Mouse (Mus musculus): ENCODE measurements around the gene Nkpd1. TPM values are rescaled to one million over a fixed set of nuclear protein-coding genes. Genes with fewer than 3 reads are reported as not detected.
A peak's percentile ranks its signal among the peaks of the same experiment; 100 is the strongest.
"Not testable (repeated sequence)": the region's sequence is repeated elsewhere in the genome, so short reads cannot be mapped to it uniquely, and the experiment has no call there.

Nkpd1 gene
- polyA plus RNA-seq, 1 experiment from 2014 or later: 0.75 TPM

GRCm38 (mm10) chr7:19508150-19508923 is 9.3 kb upstream of the Nkpd1 start, which contains the start of the genes Bloc1s3 and Trappc6a:
TSS of gene Bloc1s3 (minus strand) at chr7:19508367.
TSS of gene Trappc6a (plus strand) at chr7:19508395.
- Histone ChIP-seq H3K27ac (replicated peaks) (peak within 1 kb of the TSS; percentile 67), H3K4me3 (peak within 1 kb of the TSS; percentile 61), H3K9me3 (no peaks in the 10 kb centered on the region), H3K27me3 (no peaks in the 10 kb centered on the region), H3K4me1 (peaks cover 23% of the 10 kb centered on the region), H3K4me2 (replicated peaks) (peak within 1 kb of the TSS; percentile 80), H3K36me3 (no peaks in the 10 kb centered on the region), H3K9ac (replicated peaks) (peak within 1 kb of the TSS; percentile 70)
- peak; percentile 95 for ATAC-seq (replicated peaks)
- under 1% methylated on average over 56 of the region's 56 CpGs for WGBS

GRCm38 (mm10) chr7:19508924-19509568 is 8.6 kb upstream of the Nkpd1 start:
- H3K27ac ChIP-seq (replicated peaks): peak overlapping the region; percentile 67
- H3K9me3 ChIP-seq: no peaks in the 10 kb centered on the region
- WGBS: 12% methylated on average over 15 of the region's 15 CpGs
- H3K4me1 ChIP-seq: peaks cover 23% of the 10 kb centered on the region
- peak; percentile 34 for ATAC-seq (replicated peaks)
- H3K9ac ChIP-seq (replicated peaks): peak overlapping the region; percentile 70
- H3K36me3 ChIP-seq: no peaks in the 10 kb centered on the region
- H3K27me3 ChIP-seq: no peaks in the 10 kb centered on the region
- peak overlapping the region; percentile 61 for H3K4me3 ChIP-seq
- H3K4me2 ChIP-seq (replicated peaks): peak overlapping the region; percentile 60

- Histone ChIP-seq H3K4me2 (replicated peaks) (peak overlapping the region; percentile 60), H3K4me1 (peaks cover 23% of the 10 kb centered on the region), H3K36me3 (no peaks in the 10 kb centered on the region), H3K27me3 (no peaks in the 10 kb centered on the region), H3K4me3 (peak overlapping the region; percentile 61), H3K9ac (replicated peaks) (no peak overlapping the region), H3K9me3 (no peaks in the 10 kb centered on the region), H3K27ac (replicated peaks) (no peak overlapping the region)
- no peak for ATAC-seq (replicated peaks)
- WGBS: 95% methylated on average over 7 of the region's 7 CpGs
Observed at GRCm38 (mm10) chr7:19509786-19510185, 7.9 kb upstream of the Nkpd1 start.

GRCm38 (mm10) chr7:19511934-19512333 is 5.7 kb upstream of the Nkpd1 start:
- not testable (repeated sequence) for H3K9me3 ChIP-seq; H3K4me2 ChIP-seq (replicated peaks); ATAC-seq (replicated peaks); H3K36me3 ChIP-seq; H3K4me3 ChIP-seq; H3K9ac ChIP-seq (replicated peaks); H3K27ac ChIP-seq (replicated peaks); H3K27me3 ChIP-seq
- peaks cover 19% of the 10 kb centered on the region for H3K4me1 ChIP-seq
- WGBS: 87% methylated on average over 7 of the region's 7 CpGs

- peaks cover 3% of the 10 kb centered on the region; the same call in 1 of the 2 replicates for H3K27me3 ChIP-seq
- no peaks in the 10 kb centered on the region for H3K36me3 ChIP-seq
- no peak overlapping the region for H3K9ac ChIP-seq (replicated peaks)
- no peak for ATAC-seq (replicated peaks)
- H3K27ac ChIP-seq (replicated peaks): no peak overlapping the region
- no peaks in the 10 kb centered on the region for H3K9me3 ChIP-seq
- H3K4me1 ChIP-seq: peaks cover 15% of the 10 kb centered on the region
- 84% methylated on average over 6 of the region's 6 CpGs for WGBS
- no peak overlapping the region for H3K4me2 ChIP-seq (replicated peaks)
- H3K4me3 ChIP-seq: no peak overlapping the region
Observed at GRCm38 (mm10) chr7:19512353-19512752, 5.3 kb upstream of the Nkpd1 start.

- peak overlapping the region; percentile 22 for H3K4me3 ChIP-seq
- 7% methylated on average over 22 of the region's 23 CpGs for WGBS
Observed at GRCm38 (mm10) chr7:19520032-19520431, 2.4 kb downstream of the Nkpd1 start.

GRCm38 (mm10) chr7:19523017-19523756 is 5.5 kb downstream of the Nkpd1 start:
- Histone ChIP-seq H3K9me3 (no peaks in the 10 kb centered on the region), H3K27ac (replicated peaks) (no peak overlapping the region), H3K4me3 (peak overlapping the region; percentile 45), H3K36me3 (no peaks in the 10 kb centered on the region), H3K9ac (replicated peaks) (peak overlapping the region; percentile 51), H3K4me2 (replicated peaks) (peak overlapping the region; percentile 93), H3K4me1 (peaks cover 20% of the 10 kb centered on the region), H3K27me3 (peaks cover 69% of the 10 kb centered on the region)
- 15% methylated on average over 72 of the region's 72 CpGs for WGBS
- ATAC-seq (replicated peaks): peak; percentile 36

More at GRCm38 (mm10) chr7:19520032-19520431, 2.4 kb downstream of the Nkpd1 start:
- no peaks in the 10 kb centered on the region for H3K36me3 ChIP-seq
- H3K27me3 ChIP-seq: peaks cover 69% of the 10 kb centered on the region
- peak overlapping the region; percentile 29 for H3K4me2 ChIP-seq (replicated peaks)
- peak overlapping the region; percentile 19 for H3K9ac ChIP-seq (replicated peaks)
- no peaks in the 10 kb centered on the region for H3K9me3 ChIP-seq
- H3K27ac ChIP-seq (replicated peaks): no peak overlapping the region
- peaks cover 25% of the 10 kb centered on the region for H3K4me1 ChIP-seq
- no peak for ATAC-seq (replicated peaks)

- no peak overlapping the region for H3K27ac ChIP-seq (replicated peaks)
- H3K27me3 ChIP-seq: peaks cover 62% of the 10 kb centered on the region
- H3K4me1 ChIP-seq: peaks cover 20% of the 10 kb centered on the region
- under 1% methylated on average over 64 of the region's 64 CpGs for WGBS
- H3K9me3 ChIP-seq: no peaks in the 10 kb centered on the region
- ATAC-seq (replicated peaks): peak; percentile 78
- H3K36me3 ChIP-seq: no peaks in the 10 kb centered on the region; the same call in 1 of the 2 replicates
- peak overlapping the region; percentile 93 for H3K4me2 ChIP-seq (replicated peaks)
- H3K4me3 ChIP-seq: peak overlapping the region; percentile 45
- peak overlapping the region; percentile 51 for H3K9ac ChIP-seq (replicated peaks)
Observed at GRCm38 (mm10) chr7:19523757-19524419, 6.2 kb downstream of the Nkpd1 start.

GRCm38 (mm10) chr7:19524420-19525104 is 6.9 kb downstream of the Nkpd1 start:
- peaks cover 56% of the 10 kb centered on the region for H3K27me3 ChIP-seq
- H3K9me3 ChIP-seq: no peaks in the 10 kb centered on the region
- H3K9ac ChIP-seq (replicated peaks): peak overlapping the region; percentile 51
- peak; percentile 44 for ATAC-seq (replicated peaks)
- H3K4me3 ChIP-seq: peak overlapping the region; percentile 45
- peaks cover 20% of the 10 kb centered on the region for H3K4me1 ChIP-seq
- peaks cover under 1% of the 10 kb centered on the region; the same call in 1 of the 2 replicates for H3K36me3 ChIP-seq
- no peak overlapping the region for H3K27ac ChIP-seq (replicated peaks)
- peak overlapping the region; percentile 93 for H3K4me2 ChIP-seq (replicated peaks)
- 14% methylated on average over 24 of the region's 24 CpGs for WGBS

GRCm38 (mm10) chr7:19525105-19525481 is 7.5 kb downstream of the Nkpd1 start:
- Histone ChIP-seq H3K27me3 (peaks cover 51% of the 10 kb centered on the region), H3K9ac (replicated peaks) (no peak overlapping the region), H3K4me2 (replicated peaks) (no peak overlapping the region), H3K27ac (replicated peaks) (no peak overlapping the region), H3K4me3 (no peak overlapping the region), H3K4me1 (peaks cover 20% of the 10 kb centered on the region), H3K36me3 (peaks cover 6% of the 10 kb centered on the region; the same call in 1 of the 2 replicates), H3K9me3 (no peaks in the 10 kb centered on the region)
- no peak for ATAC-seq (replicated peaks)
- 61% methylated on average over 2 of the region's 2 CpGs for WGBS

- Histone ChIP-seq H3K27ac (replicated peaks) (no peak overlapping the region), H3K4me1 (no peaks in the 10 kb centered on the region), H3K36me3 (peaks cover 48% of the 10 kb centered on the region), H3K4me2 (replicated peaks) (no peak overlapping the region), H3K27me3 (no peaks in the 10 kb centered on the region), H3K4me3 (no peak overlapping the region), H3K9me3 (no peaks in the 10 kb centered on the region), H3K9ac (replicated peaks) (no peak overlapping the region)
- WGBS: 84% methylated on average over 10 of the region's 10 CpGs
- ATAC-seq (replicated peaks): no peak
Observed at GRCm38 (mm10) chr7:19531077-19531476, 13.4 kb downstream of the Nkpd1 start.
